Mouse (Mus musculus) lung, postnatal 0 days (tissue): ENCODE data around the gene C7.

Experiments
- CTCF ChIP-seq: IDR thresholded peaks from 2 replicates; pipeline ENCODE4 v1.5.1; 2016; ENCODE audit warnings: antibody characterized with exemption, mild to moderate bottlenecking
- EP300 ChIP-seq: IDR thresholded peaks from 2 replicates; pipeline ENCODE4 v1.6.1; 2016; ENCODE audit warnings: antibody characterized with exemption, mild to moderate bottlenecking, control low read depth

GRCm38 (mm10) chr15:5097376-5097775, 33.8 kb upstream of the C7 start:
- TF ChIP-seq EP300 (no peak), CTCF (no peak)
